Mouse (Mus musculus) embryonic fibroblast, embryonic 13.5 days (primary cell): Measurements from ENCODE around the gene Cdcp2. TPM values are rescaled to one million over a fixed set of nuclear protein-coding genes. Genes with fewer than 3 reads are reported as not detected.

ENCODE experiments used
- H3K27ac ChIP-seq: 2 replicates; pipeline ENCODE4 v1.5.1; 2012; ENCODE audit warnings: low read length, control low read depth, inconsistent platforms; ENCODE audit not compliant: insufficient read depth
- H3K4me1 ChIP-seq: 2 replicates; pipeline ENCODE4 v1.6.1; 2011; ENCODE audit warnings: low read length; ENCODE audit not compliant: control insufficient read depth, insufficient read depth
- H3K4me3 ChIP-seq: 2 replicates; pipeline ENCODE4 v1.5.1; 2011; ENCODE audit warnings: mild to moderate bottlenecking, control low read depth, low read length; ENCODE audit not compliant: insufficient read depth
- CTCF ChIP-seq: IDR thresholded peaks from 2 replicates; pipeline ENCODE4 v1.5.1; 2011; ENCODE audit warnings: mild to moderate bottlenecking, control low read depth, low read length, moderate library complexity, borderline replicate concordance; ENCODE audit not compliant: insufficient read depth
- POLR2A ChIP-seq: IDR thresholded peaks from 2 replicates; pipeline ENCODE4 v1.6.1; 2011; ENCODE audit warnings: low read depth, mild to moderate bottlenecking, control low read depth, low read length, moderate library complexity
- polyA plus RNA-seq: library from polyadenylated mRNA; stranded (reverse); fragments of >200 nt; gene quantifications from 2 replicates; pipeline ENCODE4 v1.2.4, GENCODE M21; 2011; ENCODE audit warnings: low read depth; ENCODE audit not compliant: missing spikeins, insufficient read length

Gene Cdcp2
- polyA plus RNA-seq, 1 experiment: not detected

DNA sequence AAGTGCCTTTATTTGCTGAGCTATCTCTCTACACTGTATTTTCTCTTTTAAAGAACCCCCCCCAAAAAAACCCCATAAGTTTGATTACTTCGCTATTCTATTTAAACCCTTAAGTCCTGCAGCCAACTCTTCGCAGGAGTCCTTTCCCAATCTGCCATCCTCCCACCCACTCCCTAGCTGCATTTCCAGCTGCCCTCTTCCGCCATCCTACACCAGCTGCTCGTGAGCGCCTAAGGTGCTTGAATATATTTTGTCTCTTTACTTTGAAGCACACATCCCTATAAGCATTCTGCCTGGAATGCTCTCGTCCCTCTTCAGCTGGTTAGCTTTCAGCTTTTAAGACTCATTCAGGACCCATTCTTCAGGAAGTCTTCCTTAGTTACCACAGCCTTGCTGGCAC, 54.3 kb downstream of the Cdcp2 start:
- Histone ChIP-seq H3K4me1 (no peaks in the 10 kb centered on the region), H3K27ac (no peak overlapping the region), H3K4me3 (no peak overlapping the region)
- TF ChIP-seq CTCF: no peak
- no peak for TF ChIP-seq POLR2A

DNA sequence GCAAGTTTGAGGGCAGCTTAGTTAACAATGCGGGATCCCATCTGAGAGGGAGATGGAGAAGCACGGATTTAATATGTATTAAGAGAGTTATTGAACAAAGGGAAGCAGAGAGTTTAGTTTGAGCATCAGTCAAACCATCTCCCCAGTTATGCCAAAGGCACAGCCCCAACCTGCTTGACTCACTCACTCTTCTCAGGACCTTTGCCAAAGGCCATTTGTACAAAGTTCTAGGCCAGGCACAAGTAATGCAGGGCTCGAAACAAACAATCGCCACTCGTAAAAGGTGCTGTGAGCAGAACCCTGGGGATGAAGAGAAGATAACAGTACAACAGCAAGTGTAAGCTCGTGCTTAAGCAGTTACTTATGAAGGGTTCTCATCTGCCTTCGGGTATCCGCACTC, 55.9 kb downstream of the Cdcp2 start:
- no peak for TF ChIP-seq POLR2A
- no peak for TF ChIP-seq CTCF
- Histone ChIP-seq H3K4me3 (no peak overlapping the region), H3K4me1 (no peaks in the 10 kb centered on the region), H3K27ac (no peak overlapping the region)

DNA sequence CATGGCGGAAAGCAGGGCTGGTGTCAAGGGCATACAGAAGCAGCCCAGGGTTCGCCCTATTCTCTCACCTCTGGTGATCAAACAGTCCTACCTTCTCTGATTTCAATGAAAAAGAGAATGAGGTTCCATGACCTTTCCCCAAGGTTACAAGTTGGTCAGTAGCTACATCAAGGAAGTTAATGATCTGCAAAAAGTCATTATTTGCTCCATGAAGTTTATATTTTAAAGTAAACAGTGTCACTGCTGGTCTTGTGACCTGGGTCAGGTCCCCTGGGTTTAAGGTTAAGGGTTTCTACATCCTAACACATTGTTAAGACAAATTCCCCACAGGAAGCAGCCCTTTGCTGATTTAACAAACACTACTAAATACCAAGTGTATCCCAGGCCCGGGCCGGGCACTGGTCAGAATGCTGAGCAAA, 60.3 kb downstream of the Cdcp2 start:
- TF ChIP-seq CTCF: no peak
- TF ChIP-seq POLR2A: no peak
- Histone ChIP-seq H3K4me1 (no peaks in the 10 kb centered on the region), H3K4me3 (no peak overlapping the region), H3K27ac (no peak overlapping the region)

DNA sequence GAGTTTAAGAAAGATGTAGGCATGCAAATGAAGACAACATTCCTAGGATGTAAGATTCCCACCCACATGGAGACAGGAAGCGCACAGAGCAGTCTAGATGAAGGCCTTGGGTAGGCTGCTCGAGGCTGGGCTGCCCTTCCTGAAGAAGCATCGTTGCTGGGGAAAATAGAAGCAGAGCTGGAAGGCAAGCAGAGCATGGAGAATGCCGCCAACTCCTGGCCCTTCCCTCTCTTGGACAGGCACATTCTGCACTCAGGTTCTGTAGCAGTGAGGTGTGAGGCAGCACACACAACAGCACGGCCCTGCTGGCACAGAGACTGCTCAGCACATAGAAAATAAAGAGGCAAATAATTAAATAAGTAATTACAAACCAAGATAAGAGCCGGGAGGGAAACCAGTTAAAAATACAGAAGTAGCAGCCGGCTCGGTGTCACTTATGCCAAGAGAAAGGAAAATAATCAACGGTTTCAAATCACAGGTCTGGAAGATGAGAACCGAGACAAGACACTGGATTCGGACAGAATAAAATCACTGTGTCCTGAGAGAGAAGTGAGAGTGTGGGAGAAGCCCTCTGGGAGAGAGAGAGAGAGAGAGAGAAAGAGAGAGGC, 62.6 kb downstream of the Cdcp2 start:
- Histone ChIP-seq H3K4me3 (no peak overlapping the region), H3K4me1 (no peaks in the 10 kb centered on the region), H3K27ac (no peak overlapping the region)
- no peak for TF ChIP-seq POLR2A
- no peak for TF ChIP-seq CTCF

DNA sequence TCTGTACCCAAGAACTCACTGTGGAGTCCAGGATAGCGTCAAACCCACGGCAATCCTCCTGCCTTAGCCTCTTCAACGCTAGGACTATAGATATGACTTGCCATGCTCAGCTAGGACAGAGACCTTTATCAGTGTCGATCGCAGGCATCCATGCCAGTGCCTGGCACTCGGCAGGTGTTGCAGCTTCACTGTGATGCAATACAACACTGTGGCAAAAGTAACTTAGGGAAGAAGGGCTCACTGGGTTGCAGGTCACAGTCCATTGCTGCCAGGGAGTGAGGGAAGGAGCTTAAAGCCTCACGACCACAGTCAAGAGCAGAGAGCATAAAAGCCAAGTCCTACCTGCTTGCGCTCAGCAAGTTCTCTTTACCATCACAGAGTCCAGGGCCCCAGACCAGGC, 63.5 kb downstream of the Cdcp2 start:
- no peaks in the 10 kb centered on the region for H3K4me1 ChIP-seq
- no peak overlapping the region for H3K27ac ChIP-seq
- no peak for TF ChIP-seq POLR2A
- no peak for TF ChIP-seq CTCF

More for the DNA sequence above, 63.5 kb downstream of the Cdcp2 start:
- no peak overlapping the region for H3K4me3 ChIP-seq

Other genes starting within 250 kb of the Cdcp2 start
- gene Ssbp3, start 186.2 kb upstream of the Cdcp2 start, polyA plus RNA-seq: 104 and 145 TPM in 2 replicates
- 48.4 and 50.6 TPM in 2 replicates for gene Mrpl37, start 30.0 kb upstream of the Cdcp2 start, polyA plus RNA-seq
- gene Cyb5rl, start 29.9 kb upstream of the Cdcp2 start, polyA plus RNA-seq: 5.5 and 6.3 TPM in 2 replicates
- 388 and 440 TPM in 2 replicates for gene Tmem59, start 81.5 kb downstream of the Cdcp2 start, polyA plus RNA-seq
- 23.0 and 29.7 TPM in 2 replicates for gene Tceanc2, start 82.2 kb downstream of the Cdcp2 start, polyA plus RNA-seq
- not detected in 2 replicates for gene Ldlrad1, start 112.3 kb downstream of the Cdcp2 start, polyA plus RNA-seq
- gene Lrrc42, start 156.6 kb downstream of the Cdcp2 start, polyA plus RNA-seq: 88.1 and 129 TPM in 2 replicates
- gene Hspb11, start 156.7 kb downstream of the Cdcp2 start, polyA plus RNA-seq: 62.5 and 65.2 TPM in 2 replicates
- not detected in 2 replicates for gene Dio1, start 210.3 kb downstream of the Cdcp2 start, polyA plus RNA-seq
- gene Yipf1, start 217.5 kb downstream of the Cdcp2 start, polyA plus RNA-seq: 58.4 and 63.7 TPM in 2 replicates